Mouse (Mus musculus) lung, postnatal 0 days (tissue): ENCODE data around the gene Ly6g6d.

ENCODE experiments used
- CTCF ChIP-seq: IDR thresholded peaks from 2 replicates; pipeline ENCODE4 v1.5.1; 2016; ENCODE audit warnings: antibody characterized with exemption, mild to moderate bottlenecking
- EP300 ChIP-seq: IDR thresholded peaks from 2 replicates; pipeline ENCODE4 v1.6.1; 2016; ENCODE audit warnings: antibody characterized with exemption, mild to moderate bottlenecking, control low read depth

DNA sequence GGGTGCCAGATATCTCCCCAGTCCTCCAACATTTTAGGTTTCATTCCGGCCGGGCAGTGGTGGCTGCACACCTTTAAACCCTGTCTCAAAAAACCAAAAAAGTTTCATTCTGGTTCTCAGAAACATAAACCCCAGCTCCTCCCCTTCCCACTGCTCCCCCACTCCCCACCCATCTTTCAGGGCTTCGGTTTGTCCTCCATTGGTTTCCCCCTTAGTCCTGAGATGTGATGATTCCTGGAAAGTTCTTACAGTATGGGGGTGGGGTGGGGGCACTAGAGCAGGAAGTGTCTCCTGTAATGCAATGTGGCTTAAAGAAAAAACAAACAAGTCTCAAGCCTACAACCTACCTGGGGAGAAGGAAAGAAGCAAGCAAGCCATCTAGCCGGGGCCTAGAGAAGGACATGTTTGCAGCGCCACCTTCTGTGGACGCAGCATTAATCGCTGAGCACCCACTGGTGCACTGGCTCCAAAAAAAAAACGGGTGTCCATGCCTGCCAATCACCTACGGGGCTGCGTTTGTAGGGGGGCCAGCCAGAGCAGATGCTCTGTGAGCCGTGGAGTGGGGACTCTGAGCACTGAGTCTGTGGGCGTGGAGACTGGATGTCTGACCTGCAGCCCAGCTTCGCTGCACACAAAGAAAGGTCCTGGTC is 28.0 kb upstream of the Ly6g6d start:
- TF ChIP-seq CTCF (peak; percentile 73), EP300 (no peak)
